ENCODE assay signal across 8 mouse cellular contexts in genomic region chr5:53998743-53999460, GRCm38 (mm10). TPM values are rescaled to one million over a fixed set of nuclear protein-coding genes. Genes with fewer than 3 reads are reported as not detected.
A peak's percentile ranks its signal among the peaks of the same experiment; 100 is the strongest.
DNase-seq lines count a peak whose midpoint lies in the region; ATAC-seq and TF ChIP-seq lines count a peak whose summit lies in the region.

No protein-coding gene starts in this region.

- TF ChIP-seq POLR2A in kidney, adult 2 months (IDR thresholded peaks at IDR 0.05; ENCODE audit: low read depth, low read length): no peak
- no peak for TF ChIP-seq POLR2A in liver, adult 2 months (IDR thresholded peaks at IDR 0.05; ENCODE audit: extremely low read depth, insufficient read depth, low read length)
- TF ChIP-seq POLR2A in myocyte (IDR thresholded peaks at IDR 0.05; ENCODE audit: insufficient read length, low read depth): no peak

- no peaks in the 10 kb centered on the region for H3K27me3 ChIP-seq in embryonic facial prominence, embryonic 12.5 days
- H3K27me3 ChIP-seq in kidney, adult 2 months (replicated peaks; ENCODE audit: control insufficient read depth, insufficient read depth, low read length): no peaks in the 10 kb centered on the region
- H3K27me3 ChIP-seq in liver, adult 2 months (ENCODE audit: control insufficient read depth, insufficient read depth, low read length): no peaks in the 10 kb centered on the region
- no peaks in the 10 kb centered on the region for H3K27me3 ChIP-seq in myocyte (ENCODE audit: control insufficient read depth, insufficient read depth, insufficient read length)

- peak overlapping the region; percentile 91 for H3K9ac ChIP-seq in embryonic facial prominence, embryonic 12.5 days
- H3K9ac ChIP-seq in liver, adult 2 months (ENCODE audit: low read depth, low read length): peak overlapping the region; percentile 97

- H3K4me3 ChIP-seq in embryonic facial prominence, embryonic 12.5 days: peak overlapping the region; percentile 74
- H3K4me3 ChIP-seq in kidney, adult 2 months (ENCODE audit: insufficient read depth, low read depth, low read length): peak overlapping the region; percentile 94
- H3K4me3 ChIP-seq in liver, adult 2 months (ENCODE audit: insufficient read depth, low read depth, low read length): peak overlapping the region; percentile 97
- H3K4me3 ChIP-seq in myocyte: peak overlapping the region; percentile 82

- H3K9me3 ChIP-seq in embryonic facial prominence, embryonic 12.5 days: no peaks in the 10 kb centered on the region

- H3ac ChIP-seq in myocyte (ENCODE audit: control insufficient read depth, insufficient read length): peak overlapping the region; percentile 96

- no peaks in the 10 kb centered on the region for H3K36me3 ChIP-seq in embryonic facial prominence, embryonic 12.5 days
- H3K36me3 ChIP-seq in kidney, adult 2 months (ENCODE audit: control insufficient read depth, insufficient read depth, low read length): no peaks in the 10 kb centered on the region
- no peaks in the 10 kb centered on the region for H3K36me3 ChIP-seq in liver, adult 2 months (ENCODE audit: control insufficient read depth, insufficient read depth, low read length)
- H3K36me3 ChIP-seq in myocyte (ENCODE audit: control insufficient read depth, insufficient read depth): peaks cover 6% of the 10 kb centered on the region

- ATAC-seq in embryonic facial prominence, embryonic 12.5 days (ENCODE audit: insufficient number of reproducible peaks, insufficient read depth, low FRiP score, low TSS enrichment): peak; percentile 44

- peak overlapping the region; percentile 79 for H3K4me2 ChIP-seq in embryonic facial prominence, embryonic 12.5 days (replicated peaks)
- peak overlapping the region; percentile 89 for H3K4me2 ChIP-seq in myocyte (ENCODE audit: low read depth)

- H3K4me1 ChIP-seq in embryonic facial prominence, embryonic 12.5 days: peaks cover 14% of the 10 kb centered on the region
- peaks cover 4% of the 10 kb centered on the region; the same call in 1 of the 2 replicates for H3K4me1 ChIP-seq in kidney, adult 2 months (ENCODE audit: control insufficient read depth, insufficient read depth, low read length)
- peaks cover 17% of the 10 kb centered on the region for H3K4me1 ChIP-seq in liver, adult 2 months (ENCODE audit: control insufficient read depth, insufficient read depth, low read length)

- WGBS in embryonic facial prominence, embryonic 12.5 days: under 1% methylated on average over 75 of the region's 76 CpGs
- WGBS in kidney, adult 2 months: under 1% methylated on average over 76 of the region's 76 CpGs
- under 1% methylated on average over 74 of the region's 76 CpGs for WGBS in liver, adult 2 months

- peaks cover 7% of the 10 kb centered on the region; the same call in 1 of the 2 replicates for H3K79me2 ChIP-seq in liver, adult 2 months (ENCODE audit: control insufficient read depth, insufficient read depth, low read length)
- H3K79me2 ChIP-seq in myocyte (ENCODE audit: control insufficient read depth, insufficient read depth): peaks cover 50% of the 10 kb centered on the region

- peak overlapping the region; percentile 86 for H3K27ac ChIP-seq in embryonic facial prominence, embryonic 12.5 days
- peak overlapping the region; percentile 74 for H3K27ac ChIP-seq in kidney, adult 2 months (ENCODE audit: insufficient read depth, low read depth, low read length)
- peak overlapping the region; percentile 92 for H3K27ac ChIP-seq in liver, adult 2 months (replicated peaks; ENCODE audit: insufficient read depth, low read depth, low read length)

- peak; percentile 76 for DNase-seq in 3T3-L1 (ENCODE audit: low read depth, low spot score)
- DNase-seq in adrenal gland, postnatal 14 days: peak; percentile 75
- DNase-seq in heart, adult 18-20 months: peak; percentile 61 to 78
- peak; percentile 63 for DNase-seq in kidney, adult 2 months
- DNase-seq in liver, adult 2 months (ENCODE audit: extremely low read depth, low read depth, low spot score): no peak
- peak; percentile 59 to 82 for DNase-seq in spleen, postnatal 4 days (ENCODE audit: low spot score in 2 of 2)

- 0 out of 2 replicates have a peak, but pooled peaks have one; percentile 7 for TF ChIP-seq CTCF in kidney, adult 2 months (conservative IDR thresholded peaks at IDR 0.05; ENCODE audit: insufficient read depth, insufficient read length, low read depth, low read length)
- TF ChIP-seq CTCF in liver, adult 2 months (IDR thresholded peaks at IDR 0.05; ENCODE audit: low read depth, low read length): no peak

TF ChIP-seq in myocyte, 11 proteins besides CTCF, POLR2A, EP300 and RAD21:
- TF ChIP-seq MYOD1 (IDR thresholded peaks at IDR 0.05; ENCODE audit: control insufficient read depth in 1 of 3, insufficient read length in 2 of 3, low read depth in 2 of 3) (peak in 1 of 3 experiments; percentile 34), MAX (IDR thresholded peaks at IDR 0.05; ENCODE audit: low read depth) (no peak), MYOG (IDR thresholded peaks at IDR 0.05; ENCODE audit: control insufficient read depth in 1 of 3, insufficient read depth in 1 of 3, insufficient read length in 2 of 3, low read depth in 2 of 3) (peak in 1 of 3 experiments; percentile 37)
TF ChIP-seq in myocyte: peak in this region for 2.

RNA-seq across cellular contexts. Expression of gene Stim2, which starts 0.6 kb away (rescaled TPM):
- total RNA-seq in adrenal gland, postnatal 14 days (2021): 26.9 and 30.5 TPM in 2 replicates
- polyA plus RNA-seq in embryonic facial prominence, embryonic 12.5 days (2016; fragmentation: Nextera tagmentation; extraction: Ambion mirVana): 18.9 and 19.4 TPM in 2 replicates
- 10 to 100 TPM; 14.0 to 15.3 TPM for total RNA-seq in heart, adult 18-20 months (2021)
- polyA plus RNA-seq in kidney, adult 2 months (2012; rRNA removed): 10.3 and 14.7 TPM in 2 replicates
- total RNA-seq in liver, adult 2 months (2014; rRNA removed): 13.2 and 13.7 TPM in 2 replicates
- 7.1 and 12.2 TPM in 2 replicates for polyA plus RNA-seq in liver, adult 2 months (2012; rRNA removed)
- 23.6 TPM for polyA plus RNA-seq in myocyte (2012; fragmentation: generic; extraction: Trizol)
